Mouse (Mus musculus) T-helper 17 cell (primary cell): ENCODE data around the gene Ank.

Experiments used
- in situ Hi-C, 2 experiments: fragments of 300-600 bp; cut with MboI, MseI; formaldehyde crosslinking; loops; 1 replicate in 1 of 2; 2 replicates in 1 of 2; pipeline ENCODE4 v1.15.1; 2025; ENCODE audit warnings: high pct_unique_total_duplicates in 2 of 2

Gene Ank

GRCm38 (mm10) chr15:27465391-27466005 is 979 bp upstream of the Ank start:
- in situ Hi-C loops, result loop anchor here (10.0 kb wide), 3 partner anchors 119 to 559 kb away; partner anchors contain the start of gene Trio (in 1 of the 2)

- in situ Hi-C loops, result loop anchor here (10.0 kb wide), 3 partner anchors 118 to 558 kb away; partner anchors contain the start of gene Trio (in 1 of the 2)
Measured at GRCm38 (mm10) chr15:27467081-27467491, 609 bp downstream of the Ank start.

DNA sequence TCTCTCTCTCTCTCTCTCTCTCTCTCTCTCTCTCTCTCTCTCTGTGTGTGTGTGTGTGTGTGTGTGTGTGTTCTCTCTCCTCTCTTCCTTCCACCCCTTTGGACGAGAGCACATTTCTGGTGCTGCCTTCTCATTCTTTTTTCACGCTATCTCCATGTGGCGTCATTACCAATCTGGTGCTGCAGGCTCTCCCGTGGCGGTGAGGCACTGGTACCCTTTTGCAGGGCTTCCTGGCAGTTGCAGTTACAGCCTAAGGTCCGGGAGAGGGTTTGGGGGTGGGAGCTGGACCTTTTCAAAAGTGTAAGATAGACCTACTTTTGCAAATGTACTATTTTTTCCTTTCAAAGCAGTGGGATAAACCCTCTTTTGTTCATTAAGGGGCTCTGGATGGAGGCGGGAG is 1.2 kb downstream of the Ank start:
- in situ Hi-C loops, result loop anchor here (10.0 kb wide), 3 partner anchors 117 to 557 kb away; partner anchors contain the start of gene Trio (in 1 of the 2)

GRCm38 (mm10) chr15:27468822-27469488 is 2.5 kb downstream of the Ank start:
- in situ Hi-C loops, result loop anchor here (10.0 kb wide), 3 partner anchors 116 to 556 kb away; partner anchors contain the start of gene Trio (in 1 of the 2)

DNA sequence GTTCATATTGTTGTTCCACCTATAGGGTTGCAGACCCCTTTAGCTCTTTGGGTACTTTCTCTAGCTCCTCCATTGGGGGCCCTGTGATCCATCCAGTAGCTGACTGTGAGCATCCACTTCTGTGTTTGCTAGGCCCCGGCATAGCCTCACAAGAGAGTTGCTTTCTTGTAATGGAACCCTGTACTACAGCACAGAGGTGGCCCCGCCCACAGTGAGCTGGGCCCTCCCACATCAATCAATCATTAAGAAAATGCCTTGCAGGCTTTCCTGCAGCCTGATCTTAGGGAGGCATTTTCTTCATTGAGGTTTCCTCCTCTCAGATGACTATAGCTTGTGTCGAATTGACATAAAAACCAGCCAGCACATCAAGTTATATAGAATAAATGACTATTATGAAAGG is 3.9 kb downstream of the Ank start:
- in situ Hi-C loops, result loop anchor here in 1 of 2 experiments (5.0 kb wide), 1 partner anchor 47 kb away; no protein-coding TSS in a partner anchor

DNA sequence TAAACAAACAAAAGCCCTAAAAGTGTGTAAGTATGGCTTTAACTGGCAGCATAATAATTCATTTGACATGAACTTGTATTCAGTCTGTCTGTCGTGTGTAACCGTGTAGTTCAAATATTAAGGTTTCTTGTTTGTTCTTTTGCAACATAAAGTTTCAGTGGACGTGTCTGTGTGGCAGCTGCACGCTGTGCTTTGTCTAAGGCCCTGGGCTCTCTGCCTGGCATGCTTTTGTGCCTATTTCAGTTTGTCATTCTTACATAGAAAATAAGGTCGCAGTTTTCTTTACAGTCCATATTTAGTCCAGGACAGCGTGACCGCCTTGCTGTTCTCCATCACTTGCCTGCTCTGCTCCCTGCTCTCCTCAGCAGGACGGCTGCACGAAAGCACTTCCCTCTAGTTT is 5.8 kb downstream of the Ank start:
- in situ Hi-C loops, result loop anchor here in 1 of 2 experiments (5.0 kb wide), 1 partner anchor 45 kb away; no protein-coding TSS in a partner anchor

DNA sequence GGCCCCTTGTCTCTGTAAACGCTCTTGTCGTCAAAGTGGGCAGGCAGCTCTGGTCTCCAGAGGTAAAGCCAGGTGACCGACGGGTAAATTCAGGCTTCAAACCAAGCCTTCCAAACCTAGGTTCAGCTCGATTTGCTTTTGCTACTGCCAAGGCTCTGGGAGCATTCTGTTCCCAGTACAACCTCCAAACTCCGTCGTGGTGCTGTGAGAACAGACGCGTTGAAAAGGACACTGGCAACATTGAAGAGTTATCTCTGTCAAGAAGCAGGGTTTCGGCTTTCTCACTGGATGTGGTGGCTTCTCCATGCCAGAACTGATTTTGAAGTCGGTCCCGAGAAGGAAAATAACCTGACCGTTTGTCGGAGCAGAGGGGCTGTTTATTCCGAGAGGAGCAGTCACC is 9.5 kb downstream of the Ank start:
- in situ Hi-C loops, result no loop called here

GRCm38 (mm10) chr15:27476671-27477070 is 10.2 kb downstream of the Ank start:
- in situ Hi-C loops, result no loop called here

- in situ Hi-C loops, result no loop called here
Measured at GRCm38 (mm10) chr15:27477159-27477558, 10.7 kb downstream of the Ank start.

GRCm38 (mm10) chr15:27477630-27478029 is 11.2 kb downstream of the Ank start:
- in situ Hi-C loops, result no loop called here

DNA sequence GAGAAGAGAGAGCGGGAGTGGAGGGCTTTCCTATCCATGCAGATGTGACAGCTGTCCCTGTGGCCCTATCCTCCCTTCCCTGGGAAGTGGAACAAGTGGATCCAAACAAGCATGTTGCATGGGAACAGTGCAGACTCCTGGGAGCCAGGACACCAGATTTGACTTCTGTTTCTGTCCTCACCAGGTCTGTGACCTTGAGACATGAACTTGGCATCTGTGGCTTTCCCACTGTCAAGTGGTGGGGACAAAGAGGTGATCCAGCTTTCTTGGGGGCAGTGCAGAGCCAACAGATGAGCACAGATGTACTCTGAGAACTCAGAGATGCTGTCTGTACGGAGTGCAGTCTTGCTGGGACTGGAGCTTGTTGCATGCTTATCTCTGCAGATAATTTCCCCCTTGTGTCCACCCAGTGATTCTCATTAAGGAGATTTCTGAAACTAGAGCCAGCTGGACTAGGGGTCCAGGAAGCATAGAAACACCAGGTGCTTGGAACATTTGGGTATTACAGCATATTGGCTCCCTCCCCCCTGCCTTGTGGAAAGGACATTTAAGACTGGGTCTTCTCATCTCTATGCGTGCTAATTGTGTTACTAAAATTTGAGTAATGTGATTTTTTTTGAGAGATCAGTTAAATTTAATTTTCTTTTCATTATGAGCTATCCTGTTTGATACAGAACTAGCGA is 14.0 kb downstream of the Ank start:
- in situ Hi-C loops, result no loop called here

GRCm38 (mm10) chr15:27481956-27482355 is 15.5 kb downstream of the Ank start:
- in situ Hi-C loops, result no loop called here

DNA sequence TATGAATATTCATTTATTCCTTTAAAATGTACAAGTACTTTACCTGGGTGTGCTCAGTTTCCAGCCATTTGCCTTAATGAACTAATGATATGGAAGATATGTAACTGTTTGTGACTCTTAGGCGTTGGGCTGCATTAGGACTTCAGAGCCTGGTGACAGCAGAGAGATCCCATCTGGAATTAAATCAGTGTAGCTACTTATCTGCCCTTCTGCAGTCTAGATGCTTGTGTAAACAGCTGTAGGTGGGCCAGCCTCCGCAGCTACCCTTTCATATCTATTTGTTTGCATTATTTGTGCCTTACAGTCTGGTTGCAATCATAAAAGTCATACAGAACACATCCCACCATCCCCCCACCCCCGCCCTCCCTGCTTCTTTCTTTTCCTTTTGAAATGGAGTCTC is 16.7 kb downstream of the Ank start:
- in situ Hi-C loops, result no loop called here

DNA sequence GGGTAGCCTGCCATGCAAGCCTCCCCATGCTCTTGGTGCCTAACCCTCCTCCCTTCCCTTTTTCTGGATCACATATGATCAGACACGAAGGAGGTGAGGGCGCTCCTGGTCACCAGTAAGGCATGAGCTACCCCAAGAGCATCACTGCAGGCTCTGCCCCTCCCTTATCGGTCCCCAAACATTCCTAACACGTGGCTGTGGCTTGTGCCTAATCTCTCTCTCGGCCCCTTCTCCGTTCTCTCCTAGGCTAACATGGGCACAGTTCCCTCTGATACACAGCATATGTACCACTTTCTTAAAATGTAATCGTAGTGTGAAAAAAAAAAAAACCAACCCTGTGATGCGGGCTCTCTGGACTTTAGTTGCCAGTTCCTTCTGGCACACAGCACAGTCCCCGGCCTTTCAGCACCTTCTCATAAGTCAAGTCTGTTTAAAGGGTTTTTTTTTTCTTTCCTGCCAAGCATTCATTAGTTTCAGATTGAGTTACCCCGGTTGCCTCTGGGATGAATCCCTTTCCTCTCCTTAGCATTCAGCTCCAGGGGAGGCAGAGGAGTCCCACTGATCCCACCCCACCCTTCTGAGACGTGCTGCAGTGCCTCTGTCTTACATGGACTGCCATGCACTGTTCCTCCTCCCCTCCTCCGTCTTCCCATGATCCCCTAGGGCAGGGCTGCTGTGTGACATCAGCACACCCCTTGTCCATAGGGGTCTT is 19.2 kb downstream of the Ank start:
- in situ Hi-C loops, result no loop called here

DNA sequence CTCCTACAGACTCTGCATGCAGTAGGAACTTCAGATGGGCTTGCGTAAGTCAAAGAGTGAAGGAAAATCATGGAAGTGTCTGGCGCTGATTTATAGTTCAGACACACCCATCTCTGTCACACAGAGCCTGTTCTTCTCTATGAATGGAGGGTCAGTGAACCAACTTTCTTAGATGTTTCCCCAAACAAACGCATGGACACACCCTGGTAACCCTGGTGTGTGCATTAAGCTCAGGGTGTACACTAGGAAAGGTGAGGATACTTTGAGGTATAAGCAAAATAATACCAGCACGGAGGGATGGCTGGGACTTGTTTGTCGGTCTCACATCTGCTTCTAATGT is 19.8 kb downstream of the Ank start:
- in situ Hi-C loops, result no loop called here

- in situ Hi-C loops, result no loop called here
Measured at GRCm38 (mm10) chr15:27487059-27487458, 20.6 kb downstream of the Ank start.

- in situ Hi-C loops, result no loop called here
Measured at GRCm38 (mm10) chr15:27488042-27488441, 21.6 kb downstream of the Ank start.

- in situ Hi-C loops, result no loop called here
Measured at GRCm38 (mm10) chr15:27490676-27491075, 24.2 kb downstream of the Ank start.

GRCm38 (mm10) chr15:27491425-27492070 is 25.1 kb downstream of the Ank start:
- in situ Hi-C loops, result no loop called here

- in situ Hi-C loops, result no loop called here
Measured at GRCm38 (mm10) chr15:27492156-27492555, 25.7 kb downstream of the Ank start.

DNA sequence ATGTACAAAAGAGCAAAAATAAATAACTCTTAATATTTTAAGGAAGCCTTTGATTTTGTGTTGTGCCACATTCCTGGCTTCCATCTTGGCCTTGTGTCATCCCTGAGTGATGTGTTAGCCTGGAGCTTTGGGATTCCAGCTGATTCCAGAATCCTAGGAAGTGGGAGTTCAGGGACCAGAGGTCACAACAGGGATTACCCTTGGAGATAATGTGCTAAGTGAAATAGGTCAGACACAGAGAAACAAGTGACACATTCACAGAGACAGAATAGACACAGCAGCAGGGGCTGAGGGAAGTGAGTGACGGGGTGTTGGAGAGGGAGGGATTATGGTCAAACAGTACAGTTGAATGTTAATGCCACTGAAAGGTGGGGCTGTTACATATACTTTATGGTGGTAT is 26.3 kb downstream of the Ank start:
- in situ Hi-C loops, result no loop called here
